Mouse (Mus musculus) brain, embryonic 14.5 days (tissue): ENCODE measurements around the gene Cyba.

Experiments used
- CTCF ChIP-seq: fragments of 200-500 bp; IDR thresholded peaks from 2 replicates; pipeline ENCODE4 v1.5.1; 2012; ENCODE audit warnings: inconsistent platforms, mild to moderate bottlenecking, moderate library complexity, borderline replicate concordance; ENCODE audit not compliant: insufficient read depth, insufficient read length; ENCODE audit errors: extremely low read depth
- POLR2A ChIP-seq: fragments of 200-500 bp; IDR thresholded peaks from 2 replicates; pipeline ENCODE4 v1.6.1; 2012; ENCODE audit warnings: mild to moderate bottlenecking, inconsistent platforms, borderline replicate concordance; ENCODE audit not compliant: poor library complexity, insufficient read depth, insufficient read length, severe bottlenecking; ENCODE audit errors: extremely low read depth

- TF ChIP-seq POLR2A (no peak), CTCF (no peak)
Measured at GRCm38 (mm10) chr8:122442781-122443180, 10.1 kb upstream of the Cyba start.
